Mouse (Mus musculus) v-Abl transformed pro-B cells (cell line): ENCODE measurements around the gene Rhd.

Source experiments
- in situ Hi-C, 2 experiments: fragments of 400-800 bp; cut with MboI; formaldehyde crosslinking; loops; one replicate each; pipeline ENCODE4 v1.15.1; 2025; ENCODE audit not compliant: unreplicated experiment in 2 of 2

Gene Rhd

GRCm38 (mm10) chr4:134856056-134856455, 8.3 kb upstream of the Rhd start:
- in situ Hi-C loops, result no loop called here

GRCm38 (mm10) chr4:134856501-134856900, 7.8 kb upstream of the Rhd start:
- in situ Hi-C loops, result no loop called here

- in situ Hi-C loops, result no loop called here
These were observed 5.8 kb upstream of the Rhd start for GRCm38 (mm10) chr4:134858494-134858893.

- in situ Hi-C loops, result no loop called here
These were observed 2.5 kb upstream of the Rhd start for GRCm38 (mm10) chr4:134861884-134862283.

GRCm38 (mm10) chr4:134862996-134863395, 1.3 kb upstream of the Rhd start:
- in situ Hi-C loops, result no loop called here

GRCm38 (mm10) chr4:134865340-134865739, 1.0 kb downstream of the Rhd start:
- in situ Hi-C loops, result no loop called here

GRCm38 (mm10) chr4:134865789-134866188, 1.5 kb downstream of the Rhd start:
- in situ Hi-C loops, result no loop called here

GRCm38 (mm10) chr4:134867213-134867612, 2.9 kb downstream of the Rhd start:
- in situ Hi-C loops, result no loop called here

- in situ Hi-C loops, result no loop called here
These were observed 3.3 kb downstream of the Rhd start for GRCm38 (mm10) chr4:134867661-134868060.

GRCm38 (mm10) chr4:134868065-134868464, 3.7 kb downstream of the Rhd start:
- in situ Hi-C loops, result no loop called here

GRCm38 (mm10) chr4:134868490-134868889, 4.2 kb downstream of the Rhd start:
- in situ Hi-C loops, result no loop called here

- in situ Hi-C loops, result no loop called here
These were observed 4.9 kb downstream of the Rhd start for GRCm38 (mm10) chr4:134869068-134869730.

GRCm38 (mm10) chr4:134869815-134870375, 5.6 kb downstream of the Rhd start:
- in situ Hi-C loops, result loop anchor here (10.0 kb wide), 2 partner anchors 145 to 325 kb away; no protein-coding TSS in a partner anchor

- in situ Hi-C loops, result loop anchor here (10.0 kb wide), 2 partner anchors 147 to 327 kb away; no protein-coding TSS in a partner anchor
These were observed 7.1 kb downstream of the Rhd start for GRCm38 (mm10) chr4:134871477-134871876.

- in situ Hi-C loops, result loop anchor here (10.0 kb wide), 2 partner anchors 147 to 327 kb away; no protein-coding TSS in a partner anchor
These were observed 7.6 kb downstream of the Rhd start for GRCm38 (mm10) chr4:134871950-134872349.

- in situ Hi-C loops, result loop anchor here (5.0 to 10.0 kb wide), 5 partner anchors 69 to 334 kb away; no protein-coding TSS in a partner anchor
These were observed 11.8 kb downstream of the Rhd start for GRCm38 (mm10) chr4:134876171-134876570.

- in situ Hi-C loops, result loop anchor here (5.0 to 10.0 kb wide), 5 partner anchors 72 to 337 kb away; no protein-coding TSS in a partner anchor
These were observed 15.2 kb downstream of the Rhd start for GRCm38 (mm10) chr4:134879410-134879981.

GRCm38 (mm10) chr4:134880041-134880440, 15.7 kb downstream of the Rhd start:
- in situ Hi-C loops, result no loop called here

- in situ Hi-C loops, result no loop called here
These were observed 18.9 kb downstream of the Rhd start for GRCm38 (mm10) chr4:134883266-134883665.

GRCm38 (mm10) chr4:134883808-134884207, 19.5 kb downstream of the Rhd start:
- in situ Hi-C loops, result no loop called here

GRCm38 (mm10) chr4:134884364-134884763, 20.0 kb downstream of the Rhd start:
- in situ Hi-C loops, result no loop called here

- in situ Hi-C loops, result no loop called here
These were observed 27.8 kb downstream of the Rhd start for GRCm38 (mm10) chr4:134892096-134892495.
